18 mouse cellular contexts compared by ENCODE assay signal in genomic region chr10:42894696-42895095, GRCm38 (mm10). TPM values are rescaled to one million over a fixed set of nuclear protein-coding genes. Genes with fewer than 3 reads are reported as not detected.
DNase-seq lines count a peak whose midpoint lies in the region; ATAC-seq and TF ChIP-seq lines count a peak whose summit lies in the region.
"Had no signal": no experiment of that assay in that cellular context is flagged by ENCODE, and none has a peak within 500 bp of the region (broad histone marks: within the 10 kb centered on the region; RNA-seq: fewer than 3 reads in every experiment).

No protein-coding gene starts in this region.

- intact Hi-C loops in heart, postnatal 14 days (cut with DNase I): no loop called here

- no peak overlapping the region for H3K27ac ChIP-seq in intestine, embryonic 15.5 days
- no peak overlapping the region for H3K27ac ChIP-seq in intestine, postnatal 0 days (ENCODE audit: low read depth, low read length)
- H3K27ac ChIP-seq in stomach, postnatal 0 days (replicated peaks): no peak overlapping the region
- H3K27ac ChIP-seq: forebrain, embryonic 13.5 days; heart, embryonic 13.5 days; kidney, embryonic 15.5 days; limb, embryonic 12.5 days; liver, embryonic 15.5 days; neural tube, embryonic 15.5 days had no signal

- no peak for TF ChIP-seq EP300 in stomach, postnatal 0 days (optimal IDR thresholded peaks at IDR 0.05)

- peaks cover 10% of the 10 kb centered on the region for H3K4me1 ChIP-seq in intestine, embryonic 15.5 days (replicated peaks)
- H3K4me1 ChIP-seq in intestine, postnatal 0 days (replicated peaks; ENCODE audit: control insufficient read depth, insufficient read depth, low read length): peaks cover 9% of the 10 kb centered on the region
- no peaks in the 10 kb centered on the region; the same call in 1 of the 2 replicates for H3K4me1 ChIP-seq in stomach, postnatal 0 days (replicated peaks; ENCODE audit: control insufficient read depth, insufficient read depth)
- H3K4me1 ChIP-seq: forebrain, embryonic 13.5 days; kidney, embryonic 15.5 days; liver, embryonic 15.5 days; neural tube, embryonic 15.5 days had no signal

- H3K9me3 ChIP-seq in intestine, embryonic 15.5 days: no peaks in the 10 kb centered on the region
- H3K9me3 ChIP-seq in intestine, postnatal 0 days (ENCODE audit: control insufficient read depth): no peaks in the 10 kb centered on the region
- no peaks in the 10 kb centered on the region for H3K9me3 ChIP-seq in stomach, postnatal 0 days (ENCODE audit: control insufficient read depth, low read length)
- H3K9me3 ChIP-seq: forebrain, embryonic 13.5 days; heart, embryonic 13.5 days; kidney, embryonic 15.5 days; limb, embryonic 12.5 days; liver, embryonic 15.5 days; neural tube, embryonic 15.5 days had no signal

- TF ChIP-seq CTCF in intestine, postnatal 0 days (IDR thresholded peaks at IDR 0.05; ENCODE audit: low read depth): no peak
- no peak for TF ChIP-seq CTCF in stomach, postnatal 0 days (IDR thresholded peaks at IDR 0.05; ENCODE audit: low read depth)

- no peaks in the 10 kb centered on the region for H3K27me3 ChIP-seq in intestine, embryonic 15.5 days (replicated peaks)
- no peaks in the 10 kb centered on the region for H3K27me3 ChIP-seq in intestine, postnatal 0 days (replicated peaks; ENCODE audit: control insufficient read depth, insufficient read depth, low read length)
- no peaks in the 10 kb centered on the region for H3K27me3 ChIP-seq in stomach, postnatal 0 days (ENCODE audit: control insufficient read depth, insufficient read depth, low read length)
- H3K27me3 ChIP-seq: forebrain, embryonic 13.5 days; heart, embryonic 13.5 days; kidney, embryonic 15.5 days; limb, embryonic 12.5 days; liver, embryonic 15.5 days; neural tube, embryonic 15.5 days had no signal

- no peak overlapping the region for H3K9ac ChIP-seq in intestine, embryonic 15.5 days
- no peak overlapping the region for H3K9ac ChIP-seq in intestine, postnatal 0 days (ENCODE audit: low read depth, low read length)
- H3K9ac ChIP-seq in stomach, postnatal 0 days (ENCODE audit: low read length): no peak overlapping the region
- H3K9ac ChIP-seq: forebrain, embryonic 13.5 days; heart, embryonic 13.5 days; kidney, embryonic 15.5 days; limb, embryonic 12.5 days; liver, embryonic 15.5 days; neural tube, embryonic 15.5 days had no signal

- peak; percentile 88 for DNase-seq in heart, adult 11 months
- no peak for DNase-seq in heart, postnatal 14 days
- peak; percentile 79 for DNase-seq in adrenal gland, postnatal 14 days
- no peak for DNase-seq in stomach, postnatal 0 days (ENCODE audit: low spot score)
- no peak for DNase-seq in urinary bladder, adult 18-20 months (ENCODE audit: low spot score in 2 of 2)
- no peak for DNase-seq in cerebellum, adult 8-10 months
- DNase-seq: embryo, embryonic 11 days; lung, postnatal 14 days; thymus, postnatal 25 days had no signal

- no peak overlapping the region for H3K4me2 ChIP-seq in intestine, embryonic 15.5 days (replicated peaks)
- no peak overlapping the region for H3K4me2 ChIP-seq in intestine, postnatal 0 days (replicated peaks; ENCODE audit: low read depth)
- H3K4me2 ChIP-seq in stomach, postnatal 0 days (replicated peaks; ENCODE audit: low read depth): no peak overlapping the region
- H3K4me2 ChIP-seq: forebrain, embryonic 13.5 days; heart, embryonic 13.5 days; kidney, embryonic 15.5 days; limb, embryonic 12.5 days; liver, embryonic 15.5 days; neural tube, embryonic 15.5 days had no signal

- ATAC-seq in intestine, embryonic 15.5 days: 0 out of 2 replicates have a peak, but pooled peaks have one; percentile 5
- no peak for ATAC-seq in intestine, postnatal 0 days
- ATAC-seq in stomach, postnatal 0 days (ENCODE audit: low FRiP score, low TSS enrichment): peak; percentile 19; the same call in 1 of the 2 replicates
- ATAC-seq: activated CD4-positive, CD25-positive, alpha-beta regulatory T cell, adult 4 months; forebrain, embryonic 13.5 days had no signal

- no peak overlapping the region for H3K4me3 ChIP-seq in intestine, embryonic 15.5 days (replicated peaks)
- H3K4me3 ChIP-seq in intestine, postnatal 0 days (ENCODE audit: low read depth, low read length): no peak overlapping the region
- H3K4me3 ChIP-seq in stomach, postnatal 0 days (ENCODE audit: low read depth, low read length): no peak overlapping the region
- H3K4me3 ChIP-seq: forebrain, embryonic 13.5 days; heart, embryonic 13.5 days; kidney, embryonic 15.5 days; limb, embryonic 12.5 days; liver, embryonic 15.5 days; neural tube, embryonic 15.5 days had no signal

- 73% methylated on average over 7 of the region's 7 CpGs for WGBS in intestine, embryonic 15.5 days
- WGBS in intestine, postnatal 0 days: 81% methylated on average over 7 of the region's 7 CpGs
- 66% methylated on average over 7 of the region's 7 CpGs for WGBS in stomach, postnatal 0 days

- H3K36me3 ChIP-seq in intestine, embryonic 15.5 days: no peaks in the 10 kb centered on the region
- H3K36me3 ChIP-seq in intestine, postnatal 0 days (ENCODE audit: control insufficient read depth, insufficient read depth): no peaks in the 10 kb centered on the region
- no peaks in the 10 kb centered on the region for H3K36me3 ChIP-seq in stomach, postnatal 0 days (ENCODE audit: control insufficient read depth, insufficient read depth, low read length)
- H3K36me3 ChIP-seq: heart, embryonic 13.5 days; kidney, embryonic 15.5 days; limb, embryonic 12.5 days; liver, embryonic 15.5 days; neural tube, embryonic 15.5 days had no signal

RNA-seq across cellular contexts. Expression of gene Scml4, which starts 34.5 kb away (rescaled TPM):
- 1 to 10 TPM; 1.7 to 2.6 TPM for total RNA-seq in heart, postnatal 14 days (2021)
- polyA plus RNA-seq in intestine, embryonic 15.5 days (2015; fragmentation: Nextera tagmentation; extraction: Ambion mirVana): 29.3 TPM in 2 replicates
- polyA plus RNA-seq in intestine, postnatal 0 days (2015; fragmentation: Nextera tagmentation; extraction: Ambion mirVana): 13.0 and 13.7 TPM in 2 replicates
- total RNA-seq in adrenal gland, postnatal 14 days (2021): 4.0 and 14.3 TPM in 2 replicates
- 5.1 and 5.4 TPM in 2 replicates for polyA plus RNA-seq in stomach, postnatal 0 days (2015; fragmentation: Nextera tagmentation; extraction: Ambion mirVana)

Comparison
In these comparisons a context has a peak if more than half of its experiments do, and no peak if none do; other contexts are left out.
1. DNase-seq: peak in heart, adult 11 months (single experiment) and adrenal gland, postnatal 14 days (single experiment); none in heart, postnatal 14 days (0 of 2), stomach, postnatal 0 days (single experiment), urinary bladder, adult 18-20 months (0 of 2) and cerebellum, adult 8-10 months (single experiment).